Mouse (Mus musculus) kidney, postnatal 0 days (tissue): ENCODE results near the gene BC024978. TPM values are rescaled to one million over a fixed set of nuclear protein-coding genes. Genes with fewer than 3 reads are reported as not detected.

Experiments used
- ATAC-seq: fragments of 200-750 bp; cut with Nextera tagmentation; replicated peaks from 2 replicates; pipeline ENCODE4 v1.8.0; 2017; ENCODE audit warnings: low read depth, moderate number of reproducible peaks, moderate TSS enrichment, moderate library complexity; ENCODE audit not compliant: low FRiP score
- DNase-seq: peaks from one replicate; pipeline ENCODE4 v3.0.0-alpha.2; 2016; ENCODE audit warnings: low spot score
- H3K27ac ChIP-seq: fragments of 300-500 bp; sonication (generic); 2 replicates; pipeline ENCODE4 v1.5.1; 2014; ENCODE audit warnings: mild to moderate bottlenecking
- H3K27me3 ChIP-seq: fragments of 300-500 bp; sonication (generic); 2 replicates; pipeline ENCODE4 v1.6.1; 2014; ENCODE audit warnings: low read length, mixed read lengths; ENCODE audit not compliant: insufficient read depth
- H3K36me3 ChIP-seq: fragments of 300-500 bp; sonication (generic); 2 replicates; pipeline ENCODE4 v1.6.1; 2014; ENCODE audit warnings: low read length, mixed read lengths; ENCODE audit not compliant: insufficient read depth
- H3K4me1 ChIP-seq: fragments of 300-500 bp; sonication (generic); replicated peaks from 2 replicates; pipeline ENCODE4 v1.6.1; 2014; ENCODE audit warnings: antibody characterized with exemption, low read length, mixed read lengths; ENCODE audit not compliant: insufficient read depth
- H3K4me2 ChIP-seq: fragments of 300-500 bp; sonication (generic); 2 replicates; pipeline ENCODE4 v1.6.1; 2014; ENCODE audit warnings: mild to moderate bottlenecking, low read length, moderate library complexity, mixed read lengths
- H3K4me3 ChIP-seq: fragments of 300-500 bp; sonication (generic); replicated peaks from 2 replicates; pipeline ENCODE4 v1.5.1; 2014; ENCODE audit warnings: low read depth, low read length
- H3K9ac ChIP-seq: fragments of 300-500 bp; sonication (generic); 2 replicates; pipeline ENCODE4 v1.6.1; 2014; ENCODE audit warnings: low read depth, low read length
- H3K9me3 ChIP-seq: fragments of 300-500 bp; sonication (generic); replicated peaks from 2 replicates; pipeline ENCODE4 v1.6.1; 2016; ENCODE audit warnings: low read length, inconsistent platforms, mixed read lengths
- CTCF ChIP-seq: IDR thresholded peaks from 2 replicates; pipeline ENCODE4 v1.5.1; 2016; ENCODE audit warnings: antibody characterized with exemption, low read depth, mild to moderate bottlenecking, moderate library complexity
- WGBS: fragments of 180-500 bp; shearing (Covaris S2); extraction: QIAGEN DNeasy Blood & Tissue Kit; methylation state at CpG from one replicate; pipeline ENCODE4 v1.1.7; 2014; 5-methylcytosine and 5-hydroxymethylcytosine counted together
- polyA plus RNA-seq: library from polyadenylated mRNA; unstranded; fragments of >200 nt; fragmentation: Nextera tagmentation; extraction: Ambion mirVana; gene quantifications from 2 replicates; pipeline ENCODE4 v1.2.1, GENCODE M21; 2015

The BC024978 gene
- polyA plus RNA-seq, 1 experiment from 2014 or later = 2.2 TPM

DNA sequence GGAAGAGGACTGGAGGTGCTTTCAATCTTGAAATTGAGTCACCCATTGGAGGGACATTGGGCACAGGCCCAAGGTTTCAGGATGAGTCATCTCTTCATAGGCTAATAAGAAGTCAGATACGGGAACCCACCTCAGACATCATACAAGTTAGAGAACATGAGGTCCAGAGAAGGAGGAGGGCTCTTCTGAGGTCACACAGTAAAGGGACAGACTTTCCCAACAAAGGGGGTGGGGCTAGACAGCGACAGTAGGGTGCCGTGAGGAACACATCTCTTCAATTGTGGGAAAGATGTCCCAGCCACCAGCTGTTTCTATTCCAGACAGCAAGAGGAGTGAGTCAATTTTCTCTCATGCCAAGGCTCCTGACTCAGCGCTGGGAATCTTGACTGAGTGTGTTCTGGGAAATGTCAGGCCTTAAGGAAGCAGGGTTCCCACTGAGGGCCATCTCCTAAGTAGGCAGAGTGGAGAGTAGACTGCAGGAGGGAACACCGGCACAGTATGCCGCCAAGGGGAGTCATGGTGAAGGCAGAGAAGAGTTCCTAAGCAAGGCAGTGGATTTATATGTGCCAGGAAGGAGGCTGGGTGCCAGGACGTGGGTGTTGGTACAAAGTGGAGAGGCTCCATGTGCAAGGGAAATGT is 36.2 kb downstream of the BC024978 start:
- H3K27ac ChIP-seq = no peak overlapping the region
- no peaks in the 10 kb centered on the region for H3K27me3 ChIP-seq
- no peaks in the 10 kb centered on the region for H3K36me3 ChIP-seq
- H3K4me2 ChIP-seq = no peak overlapping the region
- H3K4me1 ChIP-seq = peaks cover 12% of the 10 kb centered on the region
- ATAC-seq (no peak), DNase-seq (no peak)
- no peak for TF ChIP-seq CTCF
- H3K4me3 ChIP-seq = no peak overlapping the region
- H3K9me3 ChIP-seq = no peaks in the 10 kb centered on the region
- no peak overlapping the region for H3K9ac ChIP-seq
- 82% methylated on average over 7 of the region's 7 CpGs for WGBS

DNA sequence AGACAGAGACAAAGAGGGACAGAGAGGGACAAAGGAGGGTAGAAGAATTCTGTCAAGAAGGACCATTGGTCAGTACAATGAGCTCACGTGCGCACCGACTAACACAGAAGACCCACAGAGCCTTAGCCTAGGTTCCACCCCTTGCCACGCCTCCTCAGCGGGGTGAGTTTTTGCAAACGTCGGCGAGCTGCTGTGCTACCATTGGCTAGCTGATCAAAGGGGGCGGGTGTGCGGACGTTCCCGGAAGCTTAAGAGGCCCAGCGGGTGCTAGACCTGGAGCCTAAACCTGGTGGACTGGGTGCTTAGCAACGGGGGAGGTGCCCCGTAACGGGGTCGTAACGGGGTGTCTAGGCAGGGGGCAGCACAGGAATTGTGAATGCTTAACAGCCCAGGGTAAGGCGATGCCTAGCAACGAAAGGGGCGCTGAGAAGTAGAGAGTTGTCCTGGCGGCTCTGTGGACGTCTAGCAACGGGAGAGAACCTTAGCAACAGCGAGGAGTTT is 37.2 kb downstream of the BC024978 start, which contains the start of gene Coq8b:
Gene Coq8b, plus strand, starts transcription at position 243 of the 501 bp plus-strand sequence.
- ATAC-seq = peak; percentile 93
- peak; percentile 49 for TF ChIP-seq CTCF

GRCm38 (mm10) chr7:27233300-27233699 is 37.7 kb downstream of the BC024978 start:
- no peak for TF ChIP-seq CTCF
- H3K27ac ChIP-seq = peak overlapping the region; percentile 79
- 4% methylated on average over 6 of the region's 6 CpGs for WGBS

More for the DNA sequence above, 37.2 kb downstream of the BC024978 start, which contains the start of gene Coq8b:
- peak within 1 kb of the TSS; percentile 79 for H3K27ac ChIP-seq
- WGBS = under 1% methylated on average over 25 of the region's 25 CpGs
- peak within 1 kb of the TSS; percentile 55 for H3K4me3 ChIP-seq
- H3K36me3 ChIP-seq = peaks cover 4% of the 10 kb centered on the region; the same call in 1 of the 2 replicates
- H3K27me3 ChIP-seq = no peaks in the 10 kb centered on the region
- peak; percentile 98 for DNase-seq
- H3K4me2 ChIP-seq = peak within 1 kb of the TSS; percentile 69
- H3K4me1 ChIP-seq = peaks cover 3% of the 10 kb centered on the region; the same call in 1 of the 2 replicates
- peak within 1 kb of the TSS; percentile 59 for H3K9ac ChIP-seq
- H3K9me3 ChIP-seq = no peaks in the 10 kb centered on the region

GRCm38 (mm10) chr7:27235726-27236125 is 40.1 kb downstream of the BC024978 start:
- Histone ChIP-seq H3K36me3 (peaks cover 8% of the 10 kb centered on the region; the same call in 1 of the 2 replicates), H3K4me2 (no peak overlapping the region), H3K9me3 (no peaks in the 10 kb centered on the region), H3K9ac (no peak overlapping the region), H3K27me3 (no peaks in the 10 kb centered on the region), H3K4me3 (no peak overlapping the region), H3K4me1 (no peaks in the 10 kb centered on the region), H3K27ac (no peak overlapping the region)
- 88% methylated on average over 2 of the region's 2 CpGs for WGBS
- ATAC-seq (no peak), DNase-seq (no peak)
- TF ChIP-seq CTCF = no peak

More at GRCm38 (mm10) chr7:27233300-27233699, 37.7 kb downstream of the BC024978 start:
- Histone ChIP-seq H3K4me1 (peaks cover 3% of the 10 kb centered on the region; the same call in 1 of the 2 replicates), H3K4me2 (peak overlapping the region; percentile 69), H3K36me3 (peaks cover 4% of the 10 kb centered on the region; the same call in 1 of the 2 replicates), H3K9me3 (no peaks in the 10 kb centered on the region), H3K9ac (peak overlapping the region; percentile 59), H3K4me3 (peak overlapping the region; percentile 55), H3K27me3 (no peaks in the 10 kb centered on the region)
- DNase-seq (no peak), ATAC-seq (peak; percentile 23; the same call in 1 of the 2 replicates)

GRCm38 (mm10) chr7:27237527-27237926 is 41.9 kb downstream of the BC024978 start:
- no peak overlapping the region for H3K4me3 ChIP-seq
- DNase-seq = no peak
- 72% methylated on average over 2 of the region's 2 CpGs for WGBS
- no peaks in the 10 kb centered on the region for H3K4me1 ChIP-seq
- H3K36me3 ChIP-seq = peaks cover 18% of the 10 kb centered on the region; the same call in 1 of the 2 replicates
- no peak for ATAC-seq
- no peaks in the 10 kb centered on the region for H3K9me3 ChIP-seq
- H3K27ac ChIP-seq = no peak overlapping the region
- no peaks in the 10 kb centered on the region for H3K27me3 ChIP-seq
- H3K9ac ChIP-seq = no peak overlapping the region
- TF ChIP-seq CTCF = peak; percentile 45; the same call in 1 of the 2 replicates
- H3K4me2 ChIP-seq = no peak overlapping the region

- no peaks in the 10 kb centered on the region for H3K27me3 ChIP-seq
- ATAC-seq = no peak
- DNase-seq = no peak
- WGBS = 92% methylated on average over 5 of the region's 5 CpGs
- no peak for TF ChIP-seq CTCF
- no peaks in the 10 kb centered on the region for H3K9me3 ChIP-seq
- H3K4me2 ChIP-seq = no peak overlapping the region
- no peaks in the 10 kb centered on the region for H3K4me1 ChIP-seq
- no peak overlapping the region for H3K9ac ChIP-seq
- H3K4me3 ChIP-seq = no peak overlapping the region
- H3K27ac ChIP-seq = no peak overlapping the region
- H3K36me3 ChIP-seq = peaks cover 23% of the 10 kb centered on the region; the same call in 1 of the 2 replicates
Measured at GRCm38 (mm10) chr7:27238568-27238967, 43.0 kb downstream of the BC024978 start.
